Mouse (Mus musculus): Measurements from ENCODE around the gene Zfand3. TPM values are rescaled to one million over a fixed set of nuclear protein-coding genes. Genes with fewer than 3 reads are reported as not detected.
A peak's percentile ranks its signal among the peaks of the same experiment; 100 is the strongest.

Zfand3 gene
- polyA plus RNA-seq, 1 experiment from 2014 or later: 40.2 TPM

GRCm38 (mm10) chr17:30222361-30222760 lies 217.8 kb downstream of the Zfand3 start:
- H3K4me2 ChIP-seq (ENCODE audit: low read depth, low read length): no peak overlapping the region

GRCm38 (mm10) chr17:30222837-30223236 lies 218.3 kb downstream of the Zfand3 start:
- H3K27me3 ChIP-seq (replicated peaks; ENCODE audit: control insufficient read depth, insufficient read depth, low read length): no peaks in the 10 kb centered on the region

More at GRCm38 (mm10) chr17:30222361-30222760, 217.8 kb downstream of the Zfand3 start:
- 0 out of 2 replicates have a peak overlapping the region, but pooled peaks have one; percentile 2 for H3K9ac ChIP-seq (ENCODE audit: low read depth, low read length)
- H3K4me1 ChIP-seq (ENCODE audit: control insufficient read depth, insufficient read depth, low read length): peaks cover 8% of the 10 kb centered on the region; the same call in 1 of the 2 replicates
- 78% methylated on average over 11 of the region's 11 CpGs for WGBS
- no peaks in the 10 kb centered on the region for H3K9me3 ChIP-seq (ENCODE audit: control insufficient read depth, low read length)
- no peak overlapping the region for H3K27ac ChIP-seq (ENCODE audit: low read length)
- ATAC-seq: no peak
- H3K36me3 ChIP-seq (ENCODE audit: control insufficient read depth, insufficient read depth, low read length): peaks cover 3% of the 10 kb centered on the region
- H3K4me3 ChIP-seq (ENCODE audit: low read length): no peak overlapping the region
- H3K27me3 ChIP-seq (replicated peaks; ENCODE audit: control insufficient read depth, insufficient read depth, low read length): no peaks in the 10 kb centered on the region

GRCm38 (mm10) chr17:30225030-30225740 lies 220.7 kb downstream of the Zfand3 start:
- H3K27me3 ChIP-seq (replicated peaks; ENCODE audit: control insufficient read depth, insufficient read depth, low read length): no peaks in the 10 kb centered on the region
- peak; percentile 43 for ATAC-seq
- H3K4me1 ChIP-seq (ENCODE audit: control insufficient read depth, insufficient read depth, low read length): peaks cover 9% of the 10 kb centered on the region
- 35% methylated on average over 5 of the region's 5 CpGs for WGBS
- H3K9ac ChIP-seq (ENCODE audit: low read depth, low read length): no peak overlapping the region
- H3K36me3 ChIP-seq (ENCODE audit: control insufficient read depth, insufficient read depth, low read length): no peaks in the 10 kb centered on the region
- no peak overlapping the region for H3K4me3 ChIP-seq (ENCODE audit: low read length)
- H3K4me2 ChIP-seq (ENCODE audit: low read depth, low read length): no peak overlapping the region
- H3K27ac ChIP-seq (ENCODE audit: low read length): no peak overlapping the region
- H3K9me3 ChIP-seq (ENCODE audit: control insufficient read depth, low read length): no peaks in the 10 kb centered on the region

More at GRCm38 (mm10) chr17:30222837-30223236, 218.3 kb downstream of the Zfand3 start:
- Histone ChIP-seq H3K9me3 (ENCODE audit: control insufficient read depth, low read length) (no peaks in the 10 kb centered on the region), H3K4me1 (ENCODE audit: control insufficient read depth, insufficient read depth, low read length) (peaks cover 8% of the 10 kb centered on the region; the same call in 1 of the 2 replicates), H3K9ac (ENCODE audit: low read depth, low read length) (no peak overlapping the region), H3K36me3 (ENCODE audit: control insufficient read depth, insufficient read depth, low read length) (peaks cover 3% of the 10 kb centered on the region), H3K27ac (ENCODE audit: low read length) (no peak overlapping the region), H3K4me2 (ENCODE audit: low read depth, low read length) (no peak overlapping the region), H3K4me3 (ENCODE audit: low read length) (no peak overlapping the region)
- WGBS: 81% methylated on average over 12 of the region's 12 CpGs
- no peak for ATAC-seq

GRCm38 (mm10) chr17:30228439-30229215 lies 224.1 kb downstream of the Zfand3 start:
- Histone ChIP-seq H3K4me1 (ENCODE audit: control insufficient read depth, insufficient read depth, low read length) (peaks cover 19% of the 10 kb centered on the region), H3K9me3 (ENCODE audit: control insufficient read depth, low read length) (no peaks in the 10 kb centered on the region), H3K27me3 (replicated peaks; ENCODE audit: control insufficient read depth, insufficient read depth, low read length) (no peaks in the 10 kb centered on the region), H3K36me3 (ENCODE audit: control insufficient read depth, insufficient read depth, low read length) (no peaks in the 10 kb centered on the region), H3K9ac (ENCODE audit: low read depth, low read length) (no peak overlapping the region), H3K27ac (ENCODE audit: low read length) (no peak overlapping the region), H3K4me3 (ENCODE audit: low read length) (no peak overlapping the region), H3K4me2 (ENCODE audit: low read depth, low read length) (no peak overlapping the region)
- no peak for ATAC-seq
- WGBS: 82% methylated on average over 10 of the region's 10 CpGs

- peak; percentile 40; the same call in 1 of the 2 replicates for ATAC-seq
Observed at GRCm38 (mm10) chr17:30230428-30230827, 225.9 kb downstream of the Zfand3 start.

GRCm38 (mm10) chr17:30231483-30231882 lies 226.9 kb downstream of the Zfand3 start:
- ATAC-seq: no peak
- no peaks in the 10 kb centered on the region for H3K36me3 ChIP-seq (ENCODE audit: control insufficient read depth, insufficient read depth, low read length)

More at GRCm38 (mm10) chr17:30230428-30230827, 225.9 kb downstream of the Zfand3 start:
- H3K9ac ChIP-seq (ENCODE audit: low read depth, low read length): no peak overlapping the region
- no peaks in the 10 kb centered on the region for H3K27me3 ChIP-seq (replicated peaks; ENCODE audit: control insufficient read depth, insufficient read depth, low read length)
- H3K4me1 ChIP-seq (ENCODE audit: control insufficient read depth, insufficient read depth, low read length): peaks cover 18% of the 10 kb centered on the region
- no peaks in the 10 kb centered on the region for H3K9me3 ChIP-seq (ENCODE audit: control insufficient read depth, low read length)
- H3K4me3 ChIP-seq (ENCODE audit: low read length): no peak overlapping the region
- 73% methylated on average over 4 of the region's 4 CpGs for WGBS
- H3K4me2 ChIP-seq (ENCODE audit: low read depth, low read length): no peak overlapping the region
- no peaks in the 10 kb centered on the region for H3K36me3 ChIP-seq (ENCODE audit: control insufficient read depth, insufficient read depth, low read length)
- H3K27ac ChIP-seq (ENCODE audit: low read length): peak overlapping the region; percentile 25; the same call in 1 of the 2 replicates

GRCm38 (mm10) chr17:30232698-30233097 lies 228.2 kb downstream of the Zfand3 start:
- peaks cover 11% of the 10 kb centered on the region for H3K4me1 ChIP-seq (ENCODE audit: control insufficient read depth, insufficient read depth, low read length)
- H3K9ac ChIP-seq (ENCODE audit: low read depth, low read length): no peak overlapping the region
- no peak overlapping the region for H3K4me2 ChIP-seq (ENCODE audit: low read depth, low read length)
- no peak for ATAC-seq
- H3K4me3 ChIP-seq (ENCODE audit: low read length): no peak overlapping the region
- 53% methylated on average over 4 of the region's 4 CpGs for WGBS
- no peaks in the 10 kb centered on the region for H3K27me3 ChIP-seq (replicated peaks; ENCODE audit: control insufficient read depth, insufficient read depth, low read length)
- H3K27ac ChIP-seq (ENCODE audit: low read length): no peak overlapping the region
- no peaks in the 10 kb centered on the region for H3K36me3 ChIP-seq (ENCODE audit: control insufficient read depth, insufficient read depth, low read length)
- no peaks in the 10 kb centered on the region for H3K9me3 ChIP-seq (ENCODE audit: control insufficient read depth, low read length)

More at GRCm38 (mm10) chr17:30231483-30231882, 226.9 kb downstream of the Zfand3 start:
- H3K27ac ChIP-seq (ENCODE audit: low read length): no peak overlapping the region
- no peak overlapping the region for H3K4me2 ChIP-seq (ENCODE audit: low read depth, low read length)
- no peak overlapping the region for H3K9ac ChIP-seq (ENCODE audit: low read depth, low read length)
- H3K4me3 ChIP-seq (ENCODE audit: low read length): no peak overlapping the region
- no peaks in the 10 kb centered on the region for H3K9me3 ChIP-seq (ENCODE audit: control insufficient read depth, low read length)
- H3K4me1 ChIP-seq (ENCODE audit: control insufficient read depth, insufficient read depth, low read length): peaks cover 11% of the 10 kb centered on the region
- 84% methylated on average over 1 of the region's 1 CpGs for WGBS
- no peaks in the 10 kb centered on the region for H3K27me3 ChIP-seq (replicated peaks; ENCODE audit: control insufficient read depth, insufficient read depth, low read length)

GRCm38 (mm10) chr17:30235380-30235779 lies 230.8 kb downstream of the Zfand3 start:
- no peak for ATAC-seq
- WGBS: 52% methylated on average over 4 of the region's 4 CpGs
- Histone ChIP-seq H3K36me3 (ENCODE audit: control insufficient read depth, insufficient read depth, low read length) (no peaks in the 10 kb centered on the region), H3K27ac (ENCODE audit: low read length) (no peak overlapping the region), H3K27me3 (replicated peaks; ENCODE audit: control insufficient read depth, insufficient read depth, low read length) (no peaks in the 10 kb centered on the region), H3K4me1 (ENCODE audit: control insufficient read depth, insufficient read depth, low read length) (peaks cover 8% of the 10 kb centered on the region), H3K4me2 (ENCODE audit: low read depth, low read length) (no peak overlapping the region), H3K9ac (ENCODE audit: low read depth, low read length) (no peak overlapping the region), H3K4me3 (ENCODE audit: low read length) (no peak overlapping the region), H3K9me3 (ENCODE audit: control insufficient read depth, low read length) (no peaks in the 10 kb centered on the region)

GRCm38 (mm10) chr17:30236611-30237010 lies 232.1 kb downstream of the Zfand3 start:
- Histone ChIP-seq H3K4me3 (ENCODE audit: low read length) (no peak overlapping the region), H3K4me1 (ENCODE audit: control insufficient read depth, insufficient read depth, low read length) (no peaks in the 10 kb centered on the region), H3K27me3 (replicated peaks; ENCODE audit: control insufficient read depth, insufficient read depth, low read length) (no peaks in the 10 kb centered on the region), H3K4me2 (ENCODE audit: low read depth, low read length) (no peak overlapping the region), H3K9me3 (ENCODE audit: control insufficient read depth, low read length) (no peaks in the 10 kb centered on the region), H3K36me3 (ENCODE audit: control insufficient read depth, insufficient read depth, low read length) (no peaks in the 10 kb centered on the region), H3K9ac (ENCODE audit: low read depth, low read length) (no peak overlapping the region), H3K27ac (ENCODE audit: low read length) (no peak overlapping the region)
- no peak for ATAC-seq
- 59% methylated on average over 6 of the region's 6 CpGs for WGBS

Data from intestine, embryonic 16.5 days (tissue).